Mouse (Mus musculus) adrenal gland, postnatal 36 days (tissue): ENCODE data around the gene Dmrtc2. TPM values are rescaled to one million over a fixed set of nuclear protein-coding genes. Genes with fewer than 3 reads are reported as not detected.
A peak's percentile ranks its signal among the peaks of the same experiment; 100 is the strongest.
"Not testable (repeated sequence)": the region's sequence is repeated elsewhere in the genome, so short reads cannot be mapped to it uniquely, and the experiment has no call there.

Experiments used
- DNase-seq, 2 experiments: peaks; one replicate each; pipeline ENCODE4 v3.0.0; 2021; ENCODE audit warnings: mixed read lengths in 1 of 2
- total RNA-seq, 2 experiments: library from RNA; stranded (reverse); gene quantifications; 2 replicates each; pipeline ENCODE4 v1.2.3; 2021

The Dmrtc2 gene
- total RNA-seq, 2 experiments from 2014 or later: not detected

- no peak for DNase-seq
These were observed 777 bp upstream of the Dmrtc2 start for GRCm38 (mm10) chr7:24869080-24869479.

GRCm38 (mm10) chr7:24877588-24877987 is 7.7 kb downstream of the Dmrtc2 start:
- no peak for DNase-seq

GRCm38 (mm10) chr7:24879620-24880019 is 9.8 kb downstream of the Dmrtc2 start:
- no peak for DNase-seq

- DNase-seq: peak; percentile 52 to 73
These were observed 12.8 kb downstream of the Dmrtc2 start for GRCm38 (mm10) chr7:24882416-24883199.

- peak; percentile 98 to 99 for DNase-seq
These were observed 14.2 kb downstream of the Dmrtc2 start, which contains the start of gene Rps19 for GRCm38 (mm10) chr7:24883896-24884692. Rps19 (plus strand) TSS chr7:24884371.

- DNase-seq: no peak
These were observed 14.9 kb downstream of the Dmrtc2 start for GRCm38 (mm10) chr7:24884693-24885291.

- no peak for DNase-seq
These were observed 15.8 kb downstream of the Dmrtc2 start for GRCm38 (mm10) chr7:24885468-24886307.

- DNase-seq: peak; percentile 17 to 55
These were observed 16.4 kb downstream of the Dmrtc2 start for GRCm38 (mm10) chr7:24886308-24886633.

- no peak for DNase-seq
These were observed 17.2 kb downstream of the Dmrtc2 start for GRCm38 (mm10) chr7:24887096-24887495.

- no peak for DNase-seq
These were observed 19.8 kb downstream of the Dmrtc2 start for GRCm38 (mm10) chr7:24889431-24890220.

- peak; percentile 73 to 81 for DNase-seq
These were observed 20.7 kb downstream of the Dmrtc2 start for GRCm38 (mm10) chr7:24890281-24891216.

GRCm38 (mm10) chr7:24891241-24892124 is 21.6 kb downstream of the Dmrtc2 start:
- DNase-seq: no peak

- no peak for DNase-seq
These were observed 22.3 kb downstream of the Dmrtc2 start for GRCm38 (mm10) chr7:24892125-24892583.

- not testable (repeated sequence) for DNase-seq
These were observed 25.9 kb downstream of the Dmrtc2 start for GRCm38 (mm10) chr7:24895749-24896148.

- DNase-seq: no peak
These were observed 26.4 kb downstream of the Dmrtc2 start for GRCm38 (mm10) chr7:24896269-24896668.

- no peak for DNase-seq
These were observed 27.4 kb downstream of the Dmrtc2 start, which contains the start of gene Cd79a for GRCm38 (mm10) chr7:24897224-24897623. Cd79a (plus strand) TSS chr7:24897381.

- DNase-seq: no peak
These were observed 28.1 kb downstream of the Dmrtc2 start for GRCm38 (mm10) chr7:24897959-24898358.

GRCm38 (mm10) chr7:24901114-24901513 is 31.3 kb downstream of the Dmrtc2 start:
- no peak for DNase-seq

- DNase-seq: no peak
These were observed 32.0 kb downstream of the Dmrtc2 start for GRCm38 (mm10) chr7:24901842-24902241.
